Mouse (Mus musculus) left cerebral cortex, adult 2 months (tissue): ENCODE measurements around the gene Mapre3. TPM values are rescaled to one million over a fixed set of nuclear protein-coding genes. Genes with fewer than 3 reads are reported as not detected.

Experiments
- DNase-seq, 2 experiments: peaks; one replicate each; pipeline ENCODE4 v3.0.0; 2021 to 2022; ENCODE audit warnings: low spot score in 2 of 2, mixed read lengths in 1 of 2; ENCODE audit errors: extremely low spot score in 1 of 2
- H3K27ac ChIP-seq: fragments of 200-600 bp; 2 replicates; pipeline ENCODE4 v1.8.1; 2022
- H3K4me3 ChIP-seq: fragments of 200-600 bp; 2 replicates; pipeline ENCODE4 v1.8.1; 2022
- CTCF ChIP-seq: fragments of 200-600 bp; IDR thresholded peaks from 2 replicates; pipeline ENCODE4 v1.8.1; 2022; ENCODE audit warnings: antibody characterized with exemption, mild to moderate bottlenecking, moderate library complexity
- intact Hi-C: fragments of 180-260 bp; cut with DNase I; formaldehyde crosslinking; loops from one replicate; pipeline ENCODE4 v1.15.1; 2025
- total RNA-seq, 2 experiments: library from RNA; stranded (reverse); gene quantifications; 2 replicates each; pipeline ENCODE4 v1.2.3; 2021

The Mapre3 gene
- total RNA-seq, 2 experiments from 2014 or later, result 219 to 236 TPM

GRCm38 (mm10) chr5:30888337-30889087 is 74.1 kb downstream of the Mapre3 start, which contains the start of gene Agbl5:
TSS of gene Agbl5 (plus strand) at chr5:30888694.
- intact Hi-C loops, result loop anchor here (1.0 to 10.0 kb wide), 3 partner anchors 19 to 174 kb away; partner anchors contain the start of genes Dpysl5 and Ost4
- DNase-seq, result peak; percentile 93 to 94
- Histone ChIP-seq H3K4me3 (peak within 1 kb of the TSS; percentile 67), H3K27ac (peak within 1 kb of the TSS; percentile 90)
- no peak for TF ChIP-seq CTCF

DNA sequence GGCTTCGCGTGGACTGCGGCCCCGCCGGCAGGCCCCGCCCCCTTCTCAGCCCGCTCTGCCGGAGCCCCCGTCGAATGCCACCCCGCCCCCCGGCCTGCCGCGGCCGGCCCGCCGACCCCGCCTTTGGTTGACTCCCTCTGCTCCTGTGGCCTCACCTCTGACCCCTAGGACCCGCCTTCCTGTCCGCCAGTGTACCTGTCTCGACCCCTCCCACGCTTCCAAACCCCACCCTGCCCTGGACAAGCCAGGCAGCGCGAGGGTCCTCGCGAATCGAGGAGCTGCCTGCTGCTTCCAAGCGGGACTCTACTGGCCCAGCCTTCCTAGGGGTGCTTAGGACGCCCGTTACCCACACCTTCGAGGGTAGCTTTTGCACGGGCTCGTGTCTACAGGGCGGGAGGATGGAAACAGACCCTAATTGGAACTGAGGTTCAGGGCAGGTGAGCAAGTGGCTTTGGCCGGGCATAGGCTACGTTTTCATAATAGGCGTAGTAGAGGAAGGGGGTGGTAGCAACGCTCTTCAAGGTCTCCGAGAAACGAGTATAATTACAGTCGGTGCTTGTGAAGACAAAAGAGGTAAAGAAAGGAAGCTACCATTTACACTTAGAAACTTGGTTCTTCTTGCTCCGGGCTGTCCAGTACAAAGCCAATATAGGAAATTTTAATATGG is 74.8 kb downstream of the Mapre3 start:
- DNase-seq, result no peak
- no peak for TF ChIP-seq CTCF
- peak overlapping the region; percentile 67 for H3K4me3 ChIP-seq
- H3K27ac ChIP-seq, result peak overlapping the region; percentile 90
- intact Hi-C loops, result loop anchor here (10.0 kb wide), 1 partner anchor 174 kb away; the partner anchor contains the start of gene Dpysl5

GRCm38 (mm10) chr5:30890375-30890774 is 75.9 kb downstream of the Mapre3 start:
- Histone ChIP-seq H3K4me3 (no peak overlapping the region), H3K27ac (no peak overlapping the region)
- intact Hi-C loops, result no loop called here
- TF ChIP-seq CTCF, result no peak
- DNase-seq, result no peak

- no peak overlapping the region for H3K27ac ChIP-seq
- intact Hi-C loops, result no loop called here
- no peak for TF ChIP-seq CTCF
- DNase-seq, result no peak
- no peak overlapping the region for H3K4me3 ChIP-seq
These were observed 87.4 kb downstream of the Mapre3 start for GRCm38 (mm10) chr5:30901860-30902259.

- peak within 1 kb of the TSS; percentile 94 for H3K27ac ChIP-seq
- peak within 1 kb of the TSS; percentile 69 for H3K4me3 ChIP-seq
- peak; percentile 96 for DNase-seq
- no peak; the same call in 1 of the 2 replicates for TF ChIP-seq CTCF
- intact Hi-C loops, result loop anchor here (1.0 kb wide), 1 partner anchor 19 kb away; the partner anchor contains the start of gene Agbl5
These were observed 93.1 kb downstream of the Mapre3 start, which contains the start of gene Ost4 for GRCm38 (mm10) chr5:30907413-30908059. TSS of gene Ost4 (minus strand) at chr5:30907788.

GRCm38 (mm10) chr5:30908426-30909299 is 94.2 kb downstream of the Mapre3 start:
- H3K27ac ChIP-seq, result peak overlapping the region; percentile 94; the same call in 1 of the 2 replicates

DNA sequence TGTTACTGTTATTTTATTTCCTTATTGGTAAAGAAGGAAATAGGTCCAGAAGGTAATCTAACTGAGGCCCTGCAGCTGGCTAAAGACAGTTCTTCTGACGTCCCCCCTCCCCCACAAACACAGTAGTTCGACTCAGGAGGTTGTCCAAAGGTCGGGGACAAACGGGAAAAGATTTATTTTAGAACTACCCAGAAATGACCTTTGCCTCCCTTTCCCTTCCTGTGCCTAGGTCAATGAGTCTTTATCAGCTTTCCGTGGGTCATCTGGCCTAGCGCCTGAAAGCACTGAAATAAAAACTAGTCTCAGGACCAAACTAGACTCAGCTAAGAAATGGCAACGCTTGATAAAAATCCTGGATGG is 94.8 kb downstream of the Mapre3 start:
- Histone ChIP-seq H3K27ac (peak overlapping the region; percentile 24; the same call in 1 of the 2 replicates), H3K4me3 (no peak overlapping the region)
- intact Hi-C loops, result no loop called here
- no peak for TF ChIP-seq CTCF
- no peak for DNase-seq

More at GRCm38 (mm10) chr5:30908426-30909299, 94.2 kb downstream of the Mapre3 start:
- peak overlapping the region; percentile 69 for H3K4me3 ChIP-seq
- DNase-seq, result no peak
- no peak for TF ChIP-seq CTCF
- intact Hi-C loops, result no loop called here

GRCm38 (mm10) chr5:30909863-30910262 is 95.4 kb downstream of the Mapre3 start:
- TF ChIP-seq CTCF, result no peak
- Histone ChIP-seq H3K4me3 (no peak overlapping the region), H3K27ac (no peak overlapping the region)
- no peak for DNase-seq
- intact Hi-C loops, result no loop called here

- no peak overlapping the region for H3K27ac ChIP-seq
- no peak overlapping the region for H3K4me3 ChIP-seq
- intact Hi-C loops, result no loop called here
- no peak for TF ChIP-seq CTCF
- no peak for DNase-seq
These were observed 96.0 kb downstream of the Mapre3 start for GRCm38 (mm10) chr5:30910481-30910880.

GRCm38 (mm10) chr5:30912156-30912555 is 97.7 kb downstream of the Mapre3 start:
- H3K4me3 ChIP-seq, result no peak overlapping the region
- no peak for TF ChIP-seq CTCF
- no peak for DNase-seq
- intact Hi-C loops, result no loop called here
- no peak overlapping the region for H3K27ac ChIP-seq
